Mouse (Mus musculus) cortical plate, adult 2 months (tissue): ENCODE data around the gene Tnfrsf9.

Experiments used
- CTCF ChIP-seq: fragments of 200-500 bp; IDR thresholded peaks from 2 replicates; pipeline ENCODE4 v1.5.1; 2011; ENCODE audit warnings: mild to moderate bottlenecking, control low read depth, low read length; ENCODE audit not compliant: insufficient read depth; ENCODE audit errors: extremely low read depth
- POLR2A ChIP-seq: fragments of 200-500 bp; IDR thresholded peaks from 2 replicates; pipeline ENCODE4 v1.6.1; 2011; ENCODE audit warnings: mild to moderate bottlenecking, low read length, control low read depth; ENCODE audit not compliant: insufficient read depth; ENCODE audit errors: extremely low read depth

GRCm38 (mm10) chr4:150910164-150910951 lies 4.0 kb upstream of the Tnfrsf9 start:
- TF ChIP-seq CTCF, result no peak
- TF ChIP-seq POLR2A, result no peak
